Mouse (Mus musculus): ENCODE measurements around the gene Spty2d1.
A peak's percentile ranks its signal among the peaks of the same experiment; 100 is the strongest.
"Not testable (repeated sequence)": the region's sequence is repeated elsewhere in the genome, so short reads cannot be mapped to it uniquely, and the experiment has no call there.

The Spty2d1 gene

GRCm38 (mm10) chr7:46989387-46989786 is 18.8 kb downstream of the Spty2d1 start:
- not testable (repeated sequence) for DNase-seq (ENCODE audit: low read depth, low spot score)

DNA sequence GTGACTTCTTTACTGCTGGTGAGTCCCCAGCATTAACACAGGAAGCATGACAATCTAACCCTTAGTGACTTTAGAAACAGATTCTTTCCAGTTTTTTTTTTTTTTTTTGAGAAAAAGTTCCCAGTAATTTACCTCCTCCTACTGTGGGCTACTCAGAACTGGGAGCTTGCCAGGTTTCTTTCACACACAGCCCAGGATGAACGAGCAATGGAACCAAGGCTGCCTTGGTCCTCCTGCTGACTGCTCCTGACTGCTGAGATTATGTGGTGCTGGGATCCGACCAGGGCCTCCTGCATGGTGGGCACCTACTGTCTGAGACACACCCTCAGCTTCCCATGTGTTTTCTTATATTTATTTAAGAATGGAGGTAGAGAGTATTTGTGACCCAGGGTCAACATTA is 21.1 kb downstream of the Spty2d1 start:
- no peak for DNase-seq (ENCODE audit: low read depth, low spot score)

DNA sequence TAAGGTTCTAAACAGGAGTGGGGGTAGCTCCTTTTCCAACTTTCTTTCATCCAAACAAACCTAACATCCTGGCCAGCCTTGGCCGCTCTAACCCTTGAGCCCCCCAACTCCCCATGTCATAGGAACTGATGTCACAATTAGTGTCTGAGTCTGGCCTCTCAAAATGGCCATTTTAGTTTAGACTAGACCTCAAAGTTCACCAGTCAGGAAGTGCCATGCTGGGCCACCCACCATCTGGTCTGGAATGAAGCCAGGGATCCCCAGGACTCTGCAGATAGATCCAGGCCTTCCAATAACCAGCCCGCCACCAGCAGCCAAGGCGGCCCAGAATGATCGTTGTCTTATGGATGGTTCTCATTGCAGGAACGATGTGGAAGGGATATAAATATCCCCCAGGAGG is 21.6 kb downstream of the Spty2d1 start:
- DNase-seq (ENCODE audit: low read depth, low spot score), result no peak

- no peak for DNase-seq (ENCODE audit: low read depth, low spot score)
Observed at GRCm38 (mm10) chr7:46985718-46986505, 22.3 kb downstream of the Spty2d1 start.

DNA sequence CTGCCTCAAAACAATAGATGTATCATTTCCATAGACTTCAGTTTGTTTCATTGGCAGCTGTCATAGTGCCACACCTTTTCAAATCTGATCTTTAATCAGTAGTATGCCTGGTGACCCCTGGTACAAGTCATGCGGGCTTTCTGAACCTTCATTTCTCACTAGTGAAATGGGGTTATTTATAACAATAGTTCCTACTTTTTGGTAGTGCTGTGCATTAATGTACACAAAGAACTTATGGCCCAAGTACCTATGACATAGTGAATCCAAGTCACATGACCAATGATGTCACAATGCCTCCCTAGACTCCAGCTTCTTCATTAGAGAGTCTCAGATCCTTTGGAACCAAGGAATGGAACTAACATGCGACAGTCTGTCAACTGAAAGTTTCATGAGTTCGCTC is 24.9 kb downstream of the Spty2d1 start, which contains the start of gene Gm9999:
Gene Gm9999, plus strand, starts transcription at position 301 of the 400 bp plus-strand sequence.
- DNase-seq (ENCODE audit: low read depth, low spot score), result no peak

DNA sequence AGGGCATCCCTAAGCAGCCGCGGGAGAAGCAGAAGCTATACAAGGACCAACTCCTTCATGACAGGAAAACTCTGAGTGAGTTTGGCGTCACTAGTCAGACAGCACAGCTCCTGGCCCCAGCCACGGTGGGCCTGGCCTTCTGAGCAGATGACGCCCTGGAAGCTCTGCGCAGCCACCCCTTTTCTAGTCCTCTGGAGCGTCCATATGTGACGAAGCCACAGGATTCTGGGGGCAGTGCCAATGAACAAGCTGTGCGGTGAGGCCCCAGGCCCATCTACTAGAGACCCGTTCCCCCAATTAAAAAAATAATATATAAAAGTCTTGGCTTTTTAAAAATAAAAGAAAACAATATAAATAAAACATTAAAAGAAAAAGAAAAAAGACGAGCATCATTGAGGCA is 32.8 kb downstream of the Spty2d1 start:
- DNase-seq (ENCODE audit: low read depth, low spot score), result no peak

DNA sequence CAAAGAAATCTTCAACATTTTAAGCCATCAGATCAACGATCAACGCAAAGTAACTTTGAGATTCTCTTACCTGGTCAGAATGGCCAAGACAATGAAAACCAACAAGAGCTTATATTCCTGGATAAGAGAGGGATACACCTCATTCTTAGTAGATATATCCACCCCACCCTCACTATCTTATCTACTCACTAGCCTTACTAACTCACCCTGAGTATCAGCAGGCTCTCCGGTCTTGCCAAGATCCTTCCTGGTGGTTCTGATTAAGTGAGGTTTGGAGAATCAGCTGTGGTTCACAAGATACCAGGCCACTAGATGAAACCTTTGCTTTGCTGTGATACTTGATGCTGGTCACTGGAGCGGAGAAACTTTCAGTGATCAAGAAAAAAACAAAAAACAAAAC is 33.6 kb downstream of the Spty2d1 start:
- no peak for DNase-seq (ENCODE audit: low read depth, low spot score)

- no peak for DNase-seq (ENCODE audit: low read depth, low spot score)
Observed at GRCm38 (mm10) chr7:46969898-46970297, 38.3 kb downstream of the Spty2d1 start.

- no peak for DNase-seq (ENCODE audit: low read depth, low spot score)
Observed at GRCm38 (mm10) chr7:46964070-46964469, 44.1 kb downstream of the Spty2d1 start.

DNA sequence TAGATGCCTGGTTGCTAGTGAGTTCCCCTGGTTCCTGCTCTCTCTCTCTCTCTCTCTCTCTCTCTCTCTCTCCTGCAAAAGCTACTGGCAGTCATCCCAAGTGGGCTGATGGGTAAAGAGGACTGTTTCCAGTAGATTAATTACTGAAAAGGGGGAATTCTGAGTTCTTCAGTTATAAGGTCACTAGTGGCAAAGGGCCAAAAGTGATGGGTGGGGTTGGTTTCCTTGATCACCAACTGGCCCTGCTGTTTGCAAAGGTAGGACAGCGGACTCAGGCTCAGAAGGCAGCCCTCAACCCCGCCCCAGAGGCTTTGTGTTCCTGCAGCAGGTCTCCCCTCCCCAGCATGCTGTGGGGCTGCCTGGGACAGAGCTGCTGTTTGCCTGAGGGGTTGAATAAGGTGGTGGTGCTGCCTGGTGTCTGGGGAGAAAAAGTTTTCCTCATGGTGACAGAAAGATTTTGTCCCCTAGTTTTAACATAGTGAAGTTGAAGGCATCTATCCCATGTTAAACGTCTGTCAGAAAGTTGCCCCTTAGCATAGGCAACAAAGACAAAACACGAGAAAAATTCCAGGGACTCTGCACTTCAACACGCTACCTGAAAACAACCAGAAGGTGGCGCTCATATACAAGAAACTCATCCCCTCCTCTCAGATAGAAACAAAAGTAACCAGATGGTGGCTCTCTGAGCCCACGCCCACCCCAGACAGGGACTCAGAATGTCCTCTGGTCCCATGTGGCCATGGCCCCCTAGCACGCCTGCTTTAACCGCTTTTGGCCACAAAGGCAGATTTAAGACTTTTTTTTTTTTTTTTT is 45.2 kb downstream of the Spty2d1 start:
- DNase-seq (ENCODE audit: low read depth, low spot score), result peak; percentile 72

DNA sequence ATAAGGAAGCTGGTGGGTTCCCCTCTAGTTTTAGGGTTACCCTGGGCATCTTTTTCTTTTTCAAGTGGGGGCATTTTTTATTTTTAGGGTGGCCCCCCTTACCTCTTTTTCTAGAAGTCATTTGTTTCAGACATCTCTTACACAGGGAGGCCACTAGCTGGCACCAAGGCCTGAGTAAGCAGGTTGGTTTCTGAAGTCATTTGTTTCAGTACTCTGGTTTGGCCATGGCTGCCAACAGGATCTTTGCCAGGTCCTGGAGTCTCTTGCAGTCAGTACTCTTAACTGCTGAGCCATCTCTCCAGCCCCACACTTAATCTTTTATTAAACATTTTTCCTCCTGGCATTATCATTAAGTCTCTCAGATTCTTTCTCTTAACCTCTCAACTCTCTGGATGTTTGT is 46.1 kb downstream of the Spty2d1 start:
- no peak for DNase-seq (ENCODE audit: low read depth, low spot score)

GRCm38 (mm10) chr7:46960991-46961390 is 47.2 kb downstream of the Spty2d1 start:
- DNase-seq (ENCODE audit: low read depth, low spot score), result no peak

DNA sequence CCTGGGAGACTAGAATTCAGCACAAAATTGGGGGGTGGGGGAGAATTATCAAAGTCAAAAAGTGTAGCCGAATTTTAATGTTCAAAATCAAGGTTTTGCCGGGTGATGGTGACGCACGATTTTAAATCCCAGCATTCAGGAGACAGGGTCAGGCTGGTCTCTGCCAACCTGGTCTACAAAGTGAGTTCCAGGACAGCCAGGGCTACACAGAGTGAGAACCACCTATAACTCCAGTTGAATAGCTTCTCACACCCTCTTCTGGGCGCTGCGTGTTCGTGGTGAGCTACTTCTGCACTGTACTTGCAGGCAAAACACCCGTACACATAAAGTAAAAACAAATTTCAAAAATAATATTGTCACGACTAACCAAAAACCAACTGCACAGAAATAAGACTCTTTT is 49.4 kb downstream of the Spty2d1 start:
- DNase-seq (ENCODE audit: low read depth, low spot score), result no peak

GRCm38 (mm10) chr7:46957831-46958691 is 50.1 kb downstream of the Spty2d1 start, which contains the start of gene Uevld:
Gene Uevld (minus strand): TSS chr7:46958527.
- peak; percentile 85 for DNase-seq (ENCODE audit: low read depth, low spot score)

Data from embryo, embryonic 11.5 days (tissue).